Mouse (Mus musculus) heart, embryonic 16.5 days (tissue): Measurements from ENCODE around the gene 4930412O13Rik. TPM values are rescaled to one million over a fixed set of nuclear protein-coding genes. Genes with fewer than 3 reads are reported as not detected.

ENCODE experiments used
- ATAC-seq: fragments of 200-750 bp; cut with Nextera tagmentation; replicated peaks from 2 replicates; pipeline ENCODE4 v1.8.0; 2017; ENCODE audit warnings: moderate number of reproducible peaks; ENCODE audit not compliant: insufficient read depth, low FRiP score; ENCODE audit errors: extremely low read depth
- H3K27ac ChIP-seq: fragments of 300-500 bp; sonication (generic); 2 replicates; pipeline ENCODE4 v1.5.1; 2014; ENCODE audit warnings: mild to moderate bottlenecking, low read length, control low read depth, moderate library complexity
- H3K27me3 ChIP-seq: fragments of 300-500 bp; sonication (generic); 2 replicates; pipeline ENCODE4 v1.6.1; 2014; ENCODE audit warnings: low read length, mixed read lengths; ENCODE audit not compliant: control insufficient read depth, insufficient read depth
- H3K36me3 ChIP-seq: fragments of 300-500 bp; sonication (generic); 2 replicates; pipeline ENCODE4 v1.6.1; 2014; ENCODE audit not compliant: control insufficient read depth, insufficient read depth
- H3K4me1 ChIP-seq: fragments of 300-500 bp; sonication (generic); 2 replicates; pipeline ENCODE4 v1.6.1; 2014; ENCODE audit warnings: low read length, mixed read lengths; ENCODE audit not compliant: control insufficient read depth, insufficient read depth
- H3K4me2 ChIP-seq: fragments of 300-500 bp; sonication (generic); 2 replicates; pipeline ENCODE4 v1.6.1; 2014; ENCODE audit warnings: low read depth, mild to moderate bottlenecking, control low read depth, low read length
- H3K4me3 ChIP-seq: fragments of 300-500 bp; sonication (generic); 2 replicates; pipeline ENCODE4 v1.5.1; 2014; ENCODE audit warnings: mild to moderate bottlenecking, control low read depth, low read length
- H3K9ac ChIP-seq: fragments of 300-500 bp; sonication (generic); 2 replicates; pipeline ENCODE4 v1.6.1; 2014; ENCODE audit warnings: low read length, control low read depth
- H3K9me3 ChIP-seq: fragments of 300-500 bp; sonication (generic); replicated peaks from 2 replicates; pipeline ENCODE4 v1.6.1; 2016; ENCODE audit warnings: low read length; ENCODE audit not compliant: control insufficient read depth
- WGBS: fragments of 180-500 bp; shearing (Covaris S2); extraction: QIAGEN DNeasy Blood & Tissue Kit; methylation state at CpG from one replicate; pipeline ENCODE4 v1.1.7; 2014; 5-methylcytosine and 5-hydroxymethylcytosine counted together
- polyA plus RNA-seq: library from polyadenylated mRNA; unstranded; fragments of >200 nt; fragmentation: Nextera tagmentation; extraction: Ambion mirVana; gene quantifications from 2 replicates; pipeline ENCODE4 v1.2.1, GENCODE M21; 2015

Gene 4930412O13Rik
- polyA plus RNA-seq, 1 experiment from 2014 or later = not detected

- Histone ChIP-seq H3K9ac (no peak overlapping the region), H3K9me3 (no peaks in the 10 kb centered on the region), H3K36me3 (no peaks in the 10 kb centered on the region), H3K27ac (no peak overlapping the region), H3K4me2 (no peak overlapping the region; the same call in 1 of the 2 replicates), H3K4me1 (0 out of 2 replicates have a peak, but pooled peaks cover 5% of the 10 kb centered on the region), H3K4me3 (no peak overlapping the region), H3K27me3 (peaks cover 86% of the 10 kb centered on the region)
- ATAC-seq = no peak
- 8% methylated on average over 8 of the region's 8 CpGs for WGBS
These were observed 9.2 kb downstream of the 4930412O13Rik start for GRCm38 (mm10) chr2:9890251-9890650.

GRCm38 (mm10) chr2:9890906-9891305, 9.9 kb downstream of the 4930412O13Rik start:
- no peak overlapping the region for H3K9ac ChIP-seq
- 7% methylated on average over 5 of the region's 5 CpGs for WGBS
- no peak for ATAC-seq
- no peak overlapping the region for H3K4me2 ChIP-seq
- no peaks in the 10 kb centered on the region for H3K9me3 ChIP-seq
- H3K36me3 ChIP-seq = no peaks in the 10 kb centered on the region
- peaks cover 86% of the 10 kb centered on the region for H3K27me3 ChIP-seq
- no peak overlapping the region for H3K27ac ChIP-seq
- H3K4me1 ChIP-seq = peaks cover 8% of the 10 kb centered on the region; the same call in 1 of the 2 replicates
- H3K4me3 ChIP-seq = no peak overlapping the region

- ATAC-seq = no peak
- Histone ChIP-seq H3K27ac (no peak overlapping the region), H3K27me3 (peaks cover 86% of the 10 kb centered on the region), H3K4me1 (peaks cover 8% of the 10 kb centered on the region; the same call in 1 of the 2 replicates), H3K4me2 (no peak overlapping the region), H3K36me3 (no peaks in the 10 kb centered on the region), H3K4me3 (no peak overlapping the region), H3K9ac (no peak overlapping the region), H3K9me3 (no peaks in the 10 kb centered on the region)
- 12% methylated on average over 7 of the region's 7 CpGs for WGBS
These were observed 11.5 kb downstream of the 4930412O13Rik start for GRCm38 (mm10) chr2:9892541-9892940.

GRCm38 (mm10) chr2:9893272-9893953, 12.4 kb downstream of the 4930412O13Rik start:
- Histone ChIP-seq H3K27ac (no peak overlapping the region), H3K27me3 (peaks cover 87% of the 10 kb centered on the region), H3K36me3 (no peaks in the 10 kb centered on the region), H3K4me2 (no peak overlapping the region), H3K4me1 (peaks cover 8% of the 10 kb centered on the region; the same call in 1 of the 2 replicates), H3K9ac (no peak overlapping the region), H3K4me3 (no peak overlapping the region), H3K9me3 (no peaks in the 10 kb centered on the region)
- WGBS = 5% methylated on average over 6 of the region's 6 CpGs
- no peak for ATAC-seq

GRCm38 (mm10) chr2:9894836-9895593, 14.0 kb downstream of the 4930412O13Rik start:
- WGBS = 3% methylated on average over 19 of the region's 19 CpGs
- Histone ChIP-seq H3K4me2 (no peak overlapping the region), H3K4me1 (peaks cover 3% of the 10 kb centered on the region; the same call in 1 of the 2 replicates), H3K9ac (no peak overlapping the region), H3K9me3 (no peaks in the 10 kb centered on the region), H3K36me3 (no peaks in the 10 kb centered on the region), H3K27ac (no peak overlapping the region), H3K27me3 (peaks cover 82% of the 10 kb centered on the region), H3K4me3 (no peak overlapping the region)
- ATAC-seq = no peak

- WGBS = 3% methylated on average over 22 of the region's 22 CpGs
- Histone ChIP-seq H3K4me1 (peaks cover 3% of the 10 kb centered on the region; the same call in 1 of the 2 replicates), H3K4me2 (peak overlapping the region; percentile 3; the same call in 1 of the 2 replicates), H3K36me3 (no peaks in the 10 kb centered on the region), H3K4me3 (peak overlapping the region; percentile 11; the same call in 1 of the 2 replicates), H3K9me3 (no peaks in the 10 kb centered on the region), H3K27ac (no peak overlapping the region), H3K27me3 (peaks cover 77% of the 10 kb centered on the region), H3K9ac (no peak overlapping the region)
- no peak for ATAC-seq
These were observed 15.2 kb downstream of the 4930412O13Rik start for GRCm38 (mm10) chr2:9896097-9896770.

GRCm38 (mm10) chr2:9897846-9898245, 16.8 kb downstream of the 4930412O13Rik start:
- Histone ChIP-seq H3K36me3 (no peaks in the 10 kb centered on the region), H3K4me3 (no peak overlapping the region), H3K4me1 (peaks cover 3% of the 10 kb centered on the region; the same call in 1 of the 2 replicates), H3K27me3 (peaks cover 68% of the 10 kb centered on the region), H3K9ac (no peak overlapping the region), H3K4me2 (no peak overlapping the region), H3K27ac (no peak overlapping the region), H3K9me3 (no peaks in the 10 kb centered on the region)
- 28% methylated on average over 8 of the region's 8 CpGs for WGBS
- no peak for ATAC-seq

GRCm38 (mm10) chr2:9903854-9904560, 23.0 kb downstream of the 4930412O13Rik start:
- Histone ChIP-seq H3K4me2 (no peak overlapping the region), H3K27me3 (peaks cover 8% of the 10 kb centered on the region), H3K27ac (no peak overlapping the region), H3K36me3 (no peaks in the 10 kb centered on the region), H3K9ac (no peak overlapping the region), H3K4me1 (peaks cover 5% of the 10 kb centered on the region; the same call in 1 of the 2 replicates), H3K4me3 (no peak overlapping the region), H3K9me3 (no peaks in the 10 kb centered on the region)
- 55% methylated on average over 14 of the region's 14 CpGs for WGBS
- ATAC-seq = no peak
